Mouse (Mus musculus): Measurements from ENCODE around the gene Rnf10. TPM values are rescaled to one million over a fixed set of nuclear protein-coding genes. Genes with fewer than 3 reads are reported as not detected.

Gene Rnf10
- polyA plus RNA-seq, 1 experiment from 2014 or later, result 175 TPM

- Histone ChIP-seq H3K4me1 (replicated peaks) (peaks cover 27% of the 10 kb centered on the region), H3K4me2 (peak within 1 kb of the TSS; percentile 85), H3K9me3 (replicated peaks) (no peaks in the 10 kb centered on the region), H3K27ac (ENCODE audit: poor library complexity, severe bottlenecking) (peak within 1 kb of the TSS; percentile 91), H3K36me3 (peaks cover 33% of the 10 kb centered on the region), H3K4me3 (peak within 1 kb of the TSS; percentile 88), H3K9ac (peak within 1 kb of the TSS; percentile 92), H3K27me3 (replicated peaks) (no peaks in the 10 kb centered on the region)
- ATAC-seq (ENCODE audit: insufficient number of reproducible peaks, low FRiP score), result peak; percentile 98
- under 1% methylated on average over 59 of the region's 66 CpGs for WGBS
These were observed 28.3 kb upstream of the Rnf10 start, which contains the start of gene Dynll1 for GRCm38 (mm10) chr5:115300792-115301614. Dynll1 (minus strand) TSS chr5:115300999.

- Histone ChIP-seq H3K27me3 (replicated peaks) (no peaks in the 10 kb centered on the region), H3K9me3 (replicated peaks) (no peaks in the 10 kb centered on the region), H3K4me2 (peak overlapping the region; percentile 85), H3K36me3 (peaks cover 40% of the 10 kb centered on the region), H3K9ac (peak overlapping the region; percentile 92), H3K27ac (ENCODE audit: poor library complexity, severe bottlenecking) (peak overlapping the region; percentile 91), H3K4me1 (replicated peaks) (peaks cover 29% of the 10 kb centered on the region), H3K4me3 (peak overlapping the region; percentile 88)
- no peak; the same call in 1 of the 2 replicates for ATAC-seq (ENCODE audit: insufficient number of reproducible peaks, low FRiP score)
- WGBS, result under 1% methylated on average over 46 of the region's 46 CpGs
These were observed 27.5 kb upstream of the Rnf10 start for GRCm38 (mm10) chr5:115300035-115300744.

GRCm38 (mm10) chr5:115296347-115296746, 23.6 kb upstream of the Rnf10 start:
- Histone ChIP-seq H3K9ac (no peak overlapping the region), H3K4me1 (replicated peaks) (peaks cover 24% of the 10 kb centered on the region), H3K36me3 (peaks cover 70% of the 10 kb centered on the region), H3K27me3 (replicated peaks) (no peaks in the 10 kb centered on the region), H3K4me3 (no peak overlapping the region), H3K9me3 (replicated peaks) (no peaks in the 10 kb centered on the region), H3K4me2 (no peak overlapping the region), H3K27ac (ENCODE audit: poor library complexity, severe bottlenecking) (no peak overlapping the region)
- WGBS, result 78% methylated on average over 10 of the region's 10 CpGs
- ATAC-seq (ENCODE audit: insufficient number of reproducible peaks, low FRiP score), result no peak

DNA sequence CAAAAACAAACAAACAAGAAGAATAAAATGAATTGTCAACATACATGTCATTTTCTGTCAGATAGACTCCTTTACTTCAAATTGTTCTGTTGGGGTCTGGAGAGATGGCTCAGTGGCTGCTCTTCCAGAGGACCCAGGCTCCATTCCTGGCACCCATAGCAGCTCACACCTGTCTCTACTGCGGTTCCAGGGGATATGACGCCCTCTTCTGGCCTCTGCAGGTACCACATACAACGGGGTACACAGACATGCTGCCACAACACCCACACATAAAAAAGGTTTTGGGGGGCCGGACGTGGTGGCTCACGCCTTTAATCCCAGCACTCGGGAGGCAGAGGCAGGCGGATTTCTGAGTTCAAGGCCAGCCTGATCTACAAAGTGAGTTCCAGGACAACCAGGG, 21.5 kb upstream of the Rnf10 start:
- Histone ChIP-seq H3K4me1 (replicated peaks) (peaks cover 20% of the 10 kb centered on the region), H3K27ac (ENCODE audit: poor library complexity, severe bottlenecking) (no peak overlapping the region), H3K9me3 (replicated peaks) (no peaks in the 10 kb centered on the region), H3K9ac (no peak overlapping the region), H3K4me3 (no peak overlapping the region), H3K27me3 (replicated peaks) (no peaks in the 10 kb centered on the region), H3K36me3 (peaks cover 86% of the 10 kb centered on the region), H3K4me2 (no peak overlapping the region)
- ATAC-seq (ENCODE audit: insufficient number of reproducible peaks, low FRiP score), result no peak
- WGBS, result 90% methylated on average over 8 of the region's 8 CpGs

DNA sequence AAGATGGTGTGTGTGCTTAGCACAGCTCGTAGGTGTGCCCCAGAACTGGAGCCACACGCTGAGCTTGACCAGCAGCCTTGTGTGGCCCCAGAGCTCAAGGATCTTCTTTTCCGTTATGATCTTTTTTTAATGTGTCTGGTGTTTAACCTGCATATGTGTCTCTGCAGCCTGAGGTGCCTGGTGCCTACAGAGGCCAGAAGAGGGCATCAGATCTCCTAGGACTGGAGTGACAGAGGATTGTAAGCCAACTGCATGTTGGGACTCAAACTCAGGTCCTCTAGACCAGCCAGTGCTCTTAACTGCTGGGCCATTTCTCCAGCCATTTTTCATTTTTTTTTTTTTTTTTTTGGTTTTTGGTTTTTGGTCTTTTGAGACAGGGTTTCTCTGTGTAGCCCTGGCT, 12.0 kb upstream of the Rnf10 start:
- Histone ChIP-seq H3K36me3 (peaks cover 57% of the 10 kb centered on the region), H3K27ac (ENCODE audit: poor library complexity, severe bottlenecking) (no peak overlapping the region), H3K27me3 (replicated peaks) (no peaks in the 10 kb centered on the region), H3K4me1 (replicated peaks) (peaks cover 19% of the 10 kb centered on the region), H3K9ac (0 out of 2 replicates have a peak overlapping the region, but pooled peaks have one; percentile 1), H3K4me2 (no peak overlapping the region), H3K9me3 (replicated peaks) (no peaks in the 10 kb centered on the region), H3K4me3 (no peak overlapping the region)
- WGBS, result 84% methylated on average over 3 of the region's 3 CpGs
- no peak for ATAC-seq (ENCODE audit: insufficient number of reproducible peaks, low FRiP score)

GRCm38 (mm10) chr5:115280050-115280687, 7.5 kb upstream of the Rnf10 start:
- H3K4me1 ChIP-seq (replicated peaks), result peaks cover 10% of the 10 kb centered on the region
- 0 out of 2 replicates have a peak, but pooled peaks cover 3% of the 10 kb centered on the region for H3K9me3 ChIP-seq (replicated peaks)
- H3K4me3 ChIP-seq, result peak overlapping the region; percentile 72
- peaks cover 30% of the 10 kb centered on the region for H3K36me3 ChIP-seq
- ATAC-seq (ENCODE audit: insufficient number of reproducible peaks, low FRiP score), result peak; percentile 29; the same call in 1 of the 2 replicates
- 9% methylated on average over 17 of the region's 17 CpGs for WGBS
- H3K27ac ChIP-seq (ENCODE audit: poor library complexity, severe bottlenecking), result 0 out of 2 replicates have a peak overlapping the region, but pooled peaks have one; percentile 50
- peak overlapping the region; percentile 86 for H3K9ac ChIP-seq
- H3K4me2 ChIP-seq, result peak overlapping the region; percentile 91
- H3K27me3 ChIP-seq (replicated peaks), result no peaks in the 10 kb centered on the region

DNA sequence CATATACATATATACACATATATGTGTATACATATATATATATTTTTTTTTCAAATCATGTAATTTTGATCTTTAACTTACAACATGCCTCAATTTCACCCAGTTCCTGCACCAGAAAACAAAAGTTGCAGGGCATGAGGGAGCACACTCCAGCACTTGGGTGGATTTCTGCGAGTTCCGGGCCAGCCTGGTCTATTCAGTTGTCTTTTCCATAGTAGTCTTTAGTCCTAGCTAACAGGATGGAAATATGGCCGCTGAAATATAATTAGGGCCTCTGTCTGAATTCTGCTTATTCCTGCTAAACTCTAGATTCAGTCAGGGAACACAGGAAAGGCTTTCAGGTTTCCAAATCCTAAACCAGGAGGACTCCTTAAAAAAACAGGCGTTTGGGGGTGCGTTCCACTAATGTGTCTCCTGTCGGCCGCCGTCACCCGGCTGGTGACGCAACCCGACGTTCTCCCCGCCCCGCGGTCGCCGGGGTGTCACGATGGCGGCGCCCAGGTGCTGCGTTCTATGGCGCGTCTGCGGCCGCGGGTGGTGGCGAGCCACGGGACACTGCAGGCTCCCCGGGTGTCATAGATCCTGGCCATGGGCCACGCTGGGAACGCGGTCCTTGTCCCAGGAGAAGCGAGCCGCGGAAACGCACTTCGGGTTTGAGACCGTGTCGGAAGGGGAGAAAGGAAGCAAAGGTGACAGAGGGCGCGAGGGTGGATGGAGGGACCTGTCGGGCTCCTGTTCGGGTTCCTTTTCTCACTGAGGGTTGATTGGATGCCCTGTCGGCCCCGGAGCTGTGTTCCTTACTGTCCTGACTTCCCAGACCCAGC, 6.7 kb upstream of the Rnf10 start, which contains the start of gene Coq5:
Gene Coq5, plus strand, starts transcription at position 441 of the 824 bp plus-strand sequence.
- Histone ChIP-seq H3K36me3 (peaks cover 22% of the 10 kb centered on the region), H3K4me3 (peak within 1 kb of the TSS; percentile 72), H3K27ac (ENCODE audit: poor library complexity, severe bottlenecking) (0 out of 2 replicates have a peak within 1 kb of the TSS, but pooled peaks have one; percentile 50), H3K4me2 (peak within 1 kb of the TSS; percentile 91), H3K4me1 (replicated peaks) (peaks cover 14% of the 10 kb centered on the region), H3K9me3 (replicated peaks) (0 out of 2 replicates have a peak, but pooled peaks cover 3% of the 10 kb centered on the region), H3K9ac (peak within 1 kb of the TSS; percentile 86), H3K27me3 (replicated peaks) (no peaks in the 10 kb centered on the region)
- ATAC-seq (ENCODE audit: insufficient number of reproducible peaks, low FRiP score), result peak; percentile 79
- 3% methylated on average over 45 of the region's 45 CpGs for WGBS

DNA sequence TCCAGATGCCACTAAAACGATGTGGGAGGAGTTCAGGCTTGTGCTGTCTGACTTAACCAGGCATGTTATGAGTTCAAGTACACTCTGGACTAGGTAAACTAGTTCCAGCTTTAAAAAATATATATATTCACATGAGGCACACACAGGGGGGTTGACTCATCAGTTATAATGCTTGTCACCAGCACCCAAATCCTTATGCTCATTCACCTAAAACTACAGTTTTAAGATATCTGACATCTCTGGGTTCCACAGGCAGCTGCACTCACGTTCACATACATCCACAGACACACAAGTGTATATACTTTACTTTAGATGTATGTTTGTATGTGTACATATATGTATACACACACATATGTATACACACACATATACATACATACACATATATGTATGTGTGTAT, 6.1 kb upstream of the Rnf10 start:
- H3K9me3 ChIP-seq (replicated peaks), result 0 out of 2 replicates have a peak, but pooled peaks cover 3% of the 10 kb centered on the region
- ATAC-seq (ENCODE audit: insufficient number of reproducible peaks, low FRiP score), result no peak
- H3K9ac ChIP-seq, result no peak overlapping the region
- no peaks in the 10 kb centered on the region for H3K27me3 ChIP-seq (replicated peaks)
- H3K4me2 ChIP-seq, result no peak overlapping the region
- H3K36me3 ChIP-seq, result peaks cover 16% of the 10 kb centered on the region
- no peak overlapping the region for H3K27ac ChIP-seq (ENCODE audit: poor library complexity, severe bottlenecking)
- 59% methylated on average over 2 of the region's 2 CpGs for WGBS
- H3K4me1 ChIP-seq (replicated peaks), result peaks cover 14% of the 10 kb centered on the region
- no peak overlapping the region for H3K4me3 ChIP-seq

GRCm38 (mm10) chr5:115278053-115278452, 5.4 kb upstream of the Rnf10 start:
- Histone ChIP-seq H3K4me3 (no peak overlapping the region), H3K9ac (no peak overlapping the region), H3K27me3 (replicated peaks) (no peaks in the 10 kb centered on the region), H3K4me1 (replicated peaks) (peaks cover 17% of the 10 kb centered on the region), H3K36me3 (peaks cover 9% of the 10 kb centered on the region), H3K27ac (ENCODE audit: poor library complexity, severe bottlenecking) (no peak overlapping the region), H3K9me3 (replicated peaks) (0 out of 2 replicates have a peak, but pooled peaks cover 3% of the 10 kb centered on the region), H3K4me2 (no peak overlapping the region)
- WGBS, result 77% methylated on average over 1 of the region's 1 CpGs
- ATAC-seq (ENCODE audit: insufficient number of reproducible peaks, low FRiP score), result no peak

- H3K36me3 ChIP-seq, result no peaks in the 10 kb centered on the region
- H3K9me3 ChIP-seq (replicated peaks), result 0 out of 2 replicates have a peak, but pooled peaks cover 3% of the 10 kb centered on the region
- no peak overlapping the region for H3K4me2 ChIP-seq
- H3K9ac ChIP-seq, result no peak overlapping the region
- no peaks in the 10 kb centered on the region for H3K27me3 ChIP-seq (replicated peaks)
- H3K4me3 ChIP-seq, result no peak overlapping the region
- H3K27ac ChIP-seq (ENCODE audit: poor library complexity, severe bottlenecking), result no peak overlapping the region
- 31% methylated on average over 14 of the region's 14 CpGs for WGBS
- H3K4me1 ChIP-seq (replicated peaks), result peaks cover 18% of the 10 kb centered on the region
- ATAC-seq (ENCODE audit: insufficient number of reproducible peaks, low FRiP score), result no peak
These were observed 3.3 kb upstream of the Rnf10 start for GRCm38 (mm10) chr5:115275998-115276397.
